Mouse (Mus musculus) liver, adult 2 months (tissue): ENCODE measurements around the gene Zmat5. TPM values are rescaled to one million over a fixed set of nuclear protein-coding genes. Genes with fewer than 3 reads are reported as not detected.

ENCODE experiments used
- DNase-seq: peaks from one replicate; pipeline ENCODE4 v3.0.0-alpha.2; 2011; ENCODE audit warnings: low read depth, low spot score; ENCODE audit errors: extremely low read depth
- H3K27ac ChIP-seq: fragments of 200-500 bp; replicated peaks from 2 replicates; pipeline ENCODE4 v1.5.1; 2012; ENCODE audit warnings: low read depth, mild to moderate bottlenecking, control low read depth, inconsistent platforms, low read length; ENCODE audit not compliant: insufficient read depth
- H3K27me3 ChIP-seq: fragments of 200-500 bp; 2 replicates; pipeline ENCODE4 v1.6.1; 2012; ENCODE audit warnings: mild to moderate bottlenecking, moderate library complexity, low read length, inconsistent platforms; ENCODE audit not compliant: control insufficient read depth, insufficient read depth
- H3K36me3 ChIP-seq: fragments of 200-500 bp; 2 replicates; pipeline ENCODE4 v1.6.1; 2012; ENCODE audit warnings: low read length, inconsistent platforms; ENCODE audit not compliant: control insufficient read depth, insufficient read depth
- H3K4me1 ChIP-seq: fragments of 200-500 bp; 2 replicates; pipeline ENCODE4 v1.6.1; 2011; ENCODE audit warnings: low read length; ENCODE audit not compliant: control insufficient read depth, insufficient read depth
- H3K4me3 ChIP-seq: fragments of 200-500 bp; 2 replicates; pipeline ENCODE4 v1.5.1; 2011; ENCODE audit warnings: low read depth, mild to moderate bottlenecking, control low read depth, low read length, moderate library complexity; ENCODE audit not compliant: insufficient read depth
- H3K79me2 ChIP-seq: fragments of 200-500 bp; 2 replicates; pipeline ENCODE4 v1.6.1; 2012; ENCODE audit warnings: inconsistent platforms, mild to moderate bottlenecking, low read length, moderate library complexity; ENCODE audit not compliant: control insufficient read depth, insufficient read depth
- H3K9ac ChIP-seq: fragments of 200-500 bp; 2 replicates; pipeline ENCODE4 v1.6.1; 2012; ENCODE audit warnings: low read depth, mild to moderate bottlenecking, control low read depth, inconsistent platforms, low read length
- CTCF ChIP-seq: fragments of 200-500 bp; IDR thresholded peaks from 2 replicates; pipeline ENCODE4 v1.5.1; 2011; ENCODE audit warnings: low read depth, low read length, control low read depth
- POLR2A ChIP-seq: fragments of 200-500 bp; IDR thresholded peaks from 2 replicates; pipeline ENCODE4 v1.6.1; 2011; ENCODE audit warnings: low read length, control low read depth; ENCODE audit not compliant: insufficient read depth; ENCODE audit errors: extremely low read depth
- WGBS: fragments of 180-500 bp; shearing (Covaris S2); methylation state at CpG from one replicate; pipeline ENCODE4 v1.1.7; 2018; 5-methylcytosine and 5-hydroxymethylcytosine counted together
- polyA plus RNA-seq: library from polyadenylated mRNA; depleted of rRNA; stranded (reverse); fragments of >200 nt; gene quantifications from 2 replicates; pipeline ENCODE4 v1.2.3, GENCODE M21; 2012
- total RNA-seq: library from RNA; depleted of rRNA; stranded (reverse); fragments of >200 nt; gene quantifications from 2 replicates; pipeline ENCODE4 v1.2.3, GENCODE M21; 2014

Gene Zmat5
- total and polyA plus RNA-seq, 2 experiments = 5.1 to 13.8 TPM

DNA sequence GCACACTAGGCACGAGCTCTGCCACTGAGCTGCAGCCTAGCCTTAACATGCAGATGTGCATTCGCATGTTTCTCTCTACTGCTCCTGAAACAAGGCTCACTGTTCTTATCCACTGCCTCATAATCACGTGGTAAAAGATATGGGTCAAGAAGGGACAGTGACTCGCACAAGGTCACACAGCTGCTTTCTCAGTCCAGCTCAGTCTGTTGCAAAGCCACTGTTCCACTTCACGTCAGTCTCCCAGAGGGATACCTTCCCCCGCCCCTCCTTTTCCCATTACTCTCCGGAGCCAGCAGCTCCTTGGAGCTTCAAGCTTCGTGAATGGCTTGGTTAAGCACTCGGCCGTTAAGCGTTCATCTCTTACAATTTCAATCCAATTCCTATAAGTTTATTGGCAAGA is 15.9 kb downstream of the Zmat5 start:
- TF ChIP-seq CTCF (no peak), POLR2A (no peak)
- H3K27ac ChIP-seq = no peak overlapping the region
- H3K4me3 ChIP-seq = no peak overlapping the region
- no peaks in the 10 kb centered on the region for H3K4me1 ChIP-seq
- H3K9ac ChIP-seq = no peak overlapping the region
- no peaks in the 10 kb centered on the region for H3K36me3 ChIP-seq
- no peaks in the 10 kb centered on the region for H3K27me3 ChIP-seq
- WGBS = 83% methylated on average over 11 of the region's 11 CpGs
- H3K79me2 ChIP-seq = no peaks in the 10 kb centered on the region
- no peak for DNase-seq

DNA sequence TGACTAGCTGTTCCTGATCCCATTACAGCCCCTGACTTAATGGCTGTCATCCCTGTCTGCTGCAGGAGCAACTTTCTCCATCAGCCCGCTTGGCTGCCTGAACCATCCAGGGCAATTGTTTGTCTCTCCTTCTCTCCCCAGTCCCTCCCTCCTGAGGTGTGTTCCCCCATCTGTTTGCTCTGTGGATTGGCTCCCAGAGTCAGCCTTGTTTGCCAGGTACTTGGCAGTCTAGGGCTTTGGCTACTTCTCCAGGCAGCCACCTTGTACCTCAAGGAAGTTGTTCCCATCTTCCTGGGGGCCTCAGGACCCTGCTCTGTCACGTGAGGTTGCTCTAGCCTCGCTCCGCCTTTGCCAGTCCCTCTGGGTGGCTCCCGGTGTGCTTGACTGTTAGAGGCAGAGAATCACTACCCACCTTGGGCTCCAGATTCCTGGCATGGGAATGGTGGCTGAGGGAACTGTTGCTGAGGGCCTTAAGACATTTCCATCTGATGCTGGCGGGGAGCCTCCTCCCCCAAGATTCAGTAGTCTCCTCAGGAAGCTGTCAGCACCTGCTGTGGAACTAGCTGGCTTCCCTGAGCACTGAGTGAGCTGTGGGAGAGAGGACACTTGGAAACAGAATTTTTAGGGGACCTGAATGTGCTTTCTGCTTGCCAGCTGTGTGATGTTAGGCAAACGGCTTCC is 16.6 kb downstream of the Zmat5 start:
- 73% methylated on average over 7 of the region's 7 CpGs for WGBS
- no peak overlapping the region for H3K4me3 ChIP-seq
- no peak overlapping the region for H3K9ac ChIP-seq
- H3K36me3 ChIP-seq = no peaks in the 10 kb centered on the region
- H3K79me2 ChIP-seq = no peaks in the 10 kb centered on the region
- H3K4me1 ChIP-seq = no peaks in the 10 kb centered on the region
- no peaks in the 10 kb centered on the region for H3K27me3 ChIP-seq
- TF ChIP-seq CTCF (no peak), POLR2A (no peak)
- no peak for DNase-seq
- no peak overlapping the region for H3K27ac ChIP-seq

DNA sequence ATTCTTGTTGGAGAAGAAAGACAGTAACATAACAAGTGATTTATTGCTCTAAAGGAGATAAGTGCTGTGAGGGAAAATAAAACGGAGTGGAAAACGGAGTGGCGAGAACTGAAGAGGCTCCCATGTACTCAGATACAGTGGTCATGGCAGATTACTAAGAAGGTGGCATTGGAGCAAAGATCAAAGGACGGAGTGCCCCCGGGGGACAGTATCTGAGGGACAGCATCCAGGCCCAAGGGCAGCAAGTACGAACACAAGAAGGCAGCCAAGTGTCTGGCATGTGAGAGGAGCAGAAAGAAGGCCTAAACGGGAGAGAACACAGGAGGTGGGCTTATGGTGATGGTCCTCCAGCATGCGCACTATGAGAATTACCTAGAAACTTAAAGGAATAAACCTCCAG is 17.2 kb downstream of the Zmat5 start:
- Histone ChIP-seq H3K79me2 (no peaks in the 10 kb centered on the region), H3K4me3 (no peak overlapping the region), H3K36me3 (no peaks in the 10 kb centered on the region), H3K9ac (no peak overlapping the region), H3K27ac (no peak overlapping the region), H3K4me1 (no peaks in the 10 kb centered on the region), H3K27me3 (no peaks in the 10 kb centered on the region)
- TF ChIP-seq CTCF (no peak), POLR2A (no peak)
- WGBS = 92% methylated on average over 8 of the region's 8 CpGs
- no peak for DNase-seq

DNA sequence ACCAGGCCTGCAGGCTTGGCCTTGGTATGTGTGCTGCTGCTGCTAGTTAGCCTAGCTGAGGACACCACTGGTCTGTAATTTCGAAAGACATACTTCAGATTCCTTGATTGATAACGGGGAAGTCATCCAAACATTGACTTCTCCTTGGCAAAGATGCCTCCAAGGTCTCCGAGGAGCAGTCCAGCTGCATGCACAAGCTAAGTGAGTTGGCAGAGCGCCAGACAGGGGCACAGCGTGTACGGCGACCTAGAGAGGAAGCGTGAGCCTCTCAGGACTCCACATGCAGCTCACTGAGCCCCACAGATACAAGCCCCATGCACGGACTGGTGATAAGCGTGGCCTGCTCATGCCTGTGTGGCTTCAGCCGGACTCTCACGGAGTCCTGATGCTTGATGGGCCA is 25.1 kb downstream of the Zmat5 start:
- WGBS = 68% methylated on average over 12 of the region's 12 CpGs
- no peaks in the 10 kb centered on the region for H3K4me1 ChIP-seq
- no peak for DNase-seq
- no peak overlapping the region for H3K27ac ChIP-seq
- no peaks in the 10 kb centered on the region for H3K79me2 ChIP-seq
- H3K9ac ChIP-seq = no peak overlapping the region
- H3K36me3 ChIP-seq = no peaks in the 10 kb centered on the region
- TF ChIP-seq POLR2A (no peak), CTCF (no peak)
- H3K27me3 ChIP-seq = no peaks in the 10 kb centered on the region
- no peak overlapping the region for H3K4me3 ChIP-seq

DNA sequence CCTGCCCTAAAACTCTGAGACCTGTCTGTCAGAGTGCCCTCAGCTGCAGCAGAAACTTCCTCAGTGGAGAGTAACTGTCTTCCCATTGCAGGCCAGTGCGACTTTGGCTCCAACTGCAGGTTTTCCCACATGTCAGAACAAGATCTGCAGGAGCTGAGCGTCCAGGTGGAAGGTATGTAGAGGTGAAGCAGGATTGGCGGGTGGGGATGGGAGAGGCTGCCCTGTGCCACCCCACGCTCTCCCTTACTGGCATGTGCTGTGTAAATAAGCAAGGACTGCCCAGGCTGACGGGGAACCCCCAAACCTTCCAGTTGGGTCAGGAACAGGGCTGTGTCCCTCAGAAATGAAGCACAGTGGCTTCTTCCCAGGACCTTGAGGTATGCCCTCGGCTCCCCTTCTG is 25.6 kb downstream of the Zmat5 start:
- no peaks in the 10 kb centered on the region for H3K4me1 ChIP-seq
- no peak overlapping the region for H3K4me3 ChIP-seq
- WGBS = 89% methylated on average over 6 of the region's 6 CpGs
- no peaks in the 10 kb centered on the region for H3K36me3 ChIP-seq
- no peak overlapping the region for H3K9ac ChIP-seq
- no peak overlapping the region for H3K27ac ChIP-seq
- H3K79me2 ChIP-seq = no peaks in the 10 kb centered on the region
- no peaks in the 10 kb centered on the region for H3K27me3 ChIP-seq
- DNase-seq = no peak
- no peak for TF ChIP-seq POLR2A
- no peak for TF ChIP-seq CTCF

DNA sequence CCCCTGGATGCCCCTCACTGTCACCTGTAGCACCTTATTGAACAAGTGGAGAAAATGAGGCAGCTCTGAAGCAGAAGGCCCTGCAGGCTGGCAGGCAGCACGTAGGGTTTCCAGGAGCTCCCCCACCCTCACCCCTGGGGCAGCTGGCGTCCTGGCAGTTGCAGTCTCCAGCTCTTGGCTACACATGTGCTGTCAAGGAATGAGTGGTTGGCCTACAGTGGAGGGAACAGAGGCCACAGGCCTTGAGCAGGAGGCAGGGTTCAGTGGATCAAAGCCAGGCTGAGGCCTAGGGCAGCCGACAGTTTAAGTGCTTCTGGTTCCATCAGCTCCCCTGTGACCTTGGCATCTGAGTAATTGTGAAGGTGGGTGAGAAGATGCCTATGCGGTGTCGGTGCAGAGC is 26.4 kb downstream of the Zmat5 start:
- Histone ChIP-seq H3K9ac (no peak overlapping the region), H3K4me1 (no peaks in the 10 kb centered on the region), H3K4me3 (no peak overlapping the region), H3K27me3 (no peaks in the 10 kb centered on the region), H3K36me3 (no peaks in the 10 kb centered on the region), H3K27ac (no peak overlapping the region), H3K79me2 (no peaks in the 10 kb centered on the region)
- WGBS = 89% methylated on average over 5 of the region's 5 CpGs
- DNase-seq = no peak
- TF ChIP-seq POLR2A (no peak), CTCF (no peak)
